Mouse (Mus musculus): ENCODE measurements around the gene Tmem37.

DNA sequence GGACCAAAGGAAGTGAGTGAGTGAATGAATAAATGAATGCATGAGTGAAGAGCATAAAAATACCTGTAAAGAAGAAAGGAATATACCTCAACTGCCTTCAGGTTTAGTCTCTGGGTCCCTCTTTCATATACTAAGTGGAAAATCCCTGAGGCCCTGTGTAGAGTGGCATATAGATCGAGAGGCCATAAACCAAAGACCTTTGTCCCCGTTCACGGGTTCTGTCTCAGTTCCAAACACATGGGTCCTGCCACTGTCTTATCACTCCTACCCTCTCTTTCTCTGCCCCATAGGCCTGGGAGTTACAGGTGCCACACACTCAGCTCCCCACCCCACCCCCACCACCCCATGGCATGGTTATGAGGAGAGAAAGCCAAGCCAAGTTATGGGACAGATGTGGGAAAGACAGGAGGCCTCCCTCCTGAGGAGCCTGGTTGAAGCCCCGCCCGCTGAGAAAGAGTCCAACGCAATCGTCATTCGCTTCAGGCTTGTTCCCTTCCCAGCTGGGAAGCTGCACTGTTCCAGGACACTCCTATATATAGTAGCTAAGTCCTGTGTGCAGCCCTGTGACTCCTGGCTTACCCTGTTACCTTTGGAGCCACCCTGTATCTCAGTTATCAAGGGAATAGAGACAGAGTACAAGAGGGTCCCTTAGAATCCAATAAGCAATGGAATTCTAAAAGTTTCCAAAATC is 17.2 kb upstream of the Tmem37 start:
- TF ChIP-seq CTCF (IDR thresholded peaks at IDR 0.05) (no peak), POLR2A (IDR thresholded peaks at IDR 0.05; ENCODE audit: insufficient read depth, low read depth, low read length) (no peak)
